Mouse (Mus musculus) liver, adult 2 months (tissue): ENCODE results near the gene Cdkn2aip. TPM values are rescaled to one million over a fixed set of nuclear protein-coding genes. Genes with fewer than 3 reads are reported as not detected.

ENCODE experiments used
- DNase-seq: peaks from one replicate; pipeline ENCODE4 v3.0.0-alpha.2; 2011; ENCODE audit warnings: low read depth, low spot score; ENCODE audit errors: extremely low read depth
- H3K27ac ChIP-seq: fragments of 200-500 bp; replicated peaks from 2 replicates; pipeline ENCODE4 v1.5.1; 2012; ENCODE audit warnings: low read depth, mild to moderate bottlenecking, control low read depth, inconsistent platforms, low read length; ENCODE audit not compliant: insufficient read depth
- H3K27me3 ChIP-seq: fragments of 200-500 bp; 2 replicates; pipeline ENCODE4 v1.6.1; 2012; ENCODE audit warnings: mild to moderate bottlenecking, moderate library complexity, low read length, inconsistent platforms; ENCODE audit not compliant: control insufficient read depth, insufficient read depth
- H3K36me3 ChIP-seq: fragments of 200-500 bp; 2 replicates; pipeline ENCODE4 v1.6.1; 2012; ENCODE audit warnings: low read length, inconsistent platforms; ENCODE audit not compliant: control insufficient read depth, insufficient read depth
- H3K4me1 ChIP-seq: fragments of 200-500 bp; 2 replicates; pipeline ENCODE4 v1.6.1; 2011; ENCODE audit warnings: low read length; ENCODE audit not compliant: control insufficient read depth, insufficient read depth
- H3K4me3 ChIP-seq: fragments of 200-500 bp; 2 replicates; pipeline ENCODE4 v1.5.1; 2011; ENCODE audit warnings: low read depth, mild to moderate bottlenecking, control low read depth, low read length, moderate library complexity; ENCODE audit not compliant: insufficient read depth
- H3K79me2 ChIP-seq: fragments of 200-500 bp; 2 replicates; pipeline ENCODE4 v1.6.1; 2012; ENCODE audit warnings: inconsistent platforms, mild to moderate bottlenecking, low read length, moderate library complexity; ENCODE audit not compliant: control insufficient read depth, insufficient read depth
- H3K9ac ChIP-seq: fragments of 200-500 bp; 2 replicates; pipeline ENCODE4 v1.6.1; 2012; ENCODE audit warnings: low read depth, mild to moderate bottlenecking, control low read depth, inconsistent platforms, low read length
- CTCF ChIP-seq: fragments of 200-500 bp; IDR thresholded peaks from 2 replicates; pipeline ENCODE4 v1.5.1; 2011; ENCODE audit warnings: low read depth, low read length, control low read depth
- POLR2A ChIP-seq: fragments of 200-500 bp; IDR thresholded peaks from 2 replicates; pipeline ENCODE4 v1.6.1; 2011; ENCODE audit warnings: low read length, control low read depth; ENCODE audit not compliant: insufficient read depth; ENCODE audit errors: extremely low read depth
- WGBS: fragments of 180-500 bp; shearing (Covaris S2); methylation state at CpG from one replicate; pipeline ENCODE4 v1.1.7; 2018; 5-methylcytosine and 5-hydroxymethylcytosine counted together
- polyA plus RNA-seq: library from polyadenylated mRNA; depleted of rRNA; stranded (reverse); fragments of >200 nt; gene quantifications from 2 replicates; pipeline ENCODE4 v1.2.3, GENCODE M21; 2012
- total RNA-seq: library from RNA; depleted of rRNA; stranded (reverse); fragments of >200 nt; gene quantifications from 2 replicates; pipeline ENCODE4 v1.2.3, GENCODE M21; 2014

The Cdkn2aip gene
- total and polyA plus RNA-seq, 2 experiments, result 8.3 to 15.0 TPM

GRCm38 (mm10) chr8:47713171-47713663 lies 515 bp downstream of the Cdkn2aip start:
- peaks cover 18% of the 10 kb centered on the region for H3K36me3 ChIP-seq
- DNase-seq, result peak; percentile 72
- H3K4me3 ChIP-seq, result peak overlapping the region; percentile 97
- TF ChIP-seq POLR2A (no peak), CTCF (no peak)
- peak overlapping the region; percentile 92 for H3K27ac ChIP-seq
- no peaks in the 10 kb centered on the region for H3K27me3 ChIP-seq
- under 1% methylated on average over 44 of the region's 44 CpGs for WGBS
- peaks cover 12% of the 10 kb centered on the region for H3K4me1 ChIP-seq
- H3K9ac ChIP-seq, result peak overlapping the region; percentile 96
- H3K79me2 ChIP-seq, result peaks cover 12% of the 10 kb centered on the region; the same call in 1 of the 2 replicates

DNA sequence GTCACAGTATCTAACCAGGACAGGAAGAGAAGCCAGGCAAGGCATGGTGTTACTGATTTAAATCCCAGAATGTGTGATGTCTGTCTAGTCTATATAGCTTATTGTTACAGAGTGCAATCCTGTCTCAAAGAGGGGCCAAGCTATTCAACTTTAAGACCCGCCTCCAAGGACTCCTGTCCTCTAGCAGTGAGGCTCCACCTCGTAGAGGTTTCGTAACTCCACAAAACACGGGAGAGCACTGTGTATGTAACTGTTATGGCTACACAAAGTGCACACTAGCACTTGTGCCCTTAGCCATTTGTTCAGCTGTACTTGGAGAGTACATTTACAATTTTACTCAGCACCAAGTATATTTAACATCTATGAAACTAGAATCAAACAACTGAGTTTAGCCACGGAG lies 5.6 kb downstream of the Cdkn2aip start:
- H3K27ac ChIP-seq, result peak overlapping the region; percentile 97
- H3K4me1 ChIP-seq, result peaks cover 25% of the 10 kb centered on the region
- no peak overlapping the region for H3K4me3 ChIP-seq
- peak overlapping the region; percentile 48 for H3K9ac ChIP-seq
- DNase-seq, result peak; percentile 93
- no peaks in the 10 kb centered on the region for H3K27me3 ChIP-seq
- TF ChIP-seq CTCF, result no peak
- no peak for TF ChIP-seq POLR2A
- peaks cover 12% of the 10 kb centered on the region; the same call in 1 of the 2 replicates for H3K79me2 ChIP-seq
- WGBS, result 24% methylated on average over 5 of the region's 5 CpGs
- peaks cover 18% of the 10 kb centered on the region for H3K36me3 ChIP-seq

- peaks cover 8% of the 10 kb centered on the region; the same call in 1 of the 2 replicates for H3K79me2 ChIP-seq
- 22% methylated on average over 8 of the region's 8 CpGs for WGBS
- peaks cover 14% of the 10 kb centered on the region for H3K36me3 ChIP-seq
- H3K4me1 ChIP-seq, result peaks cover 20% of the 10 kb centered on the region
- peak overlapping the region; percentile 37; the same call in 1 of the 2 replicates for H3K4me3 ChIP-seq
- H3K27ac ChIP-seq, result peak overlapping the region; percentile 94
- H3K9ac ChIP-seq, result peak overlapping the region; percentile 80
- no peaks in the 10 kb centered on the region for H3K27me3 ChIP-seq
- no peak for TF ChIP-seq CTCF
- TF ChIP-seq POLR2A, result no peak
- peak; percentile 97 for DNase-seq
These were observed 7.0 kb downstream of the Cdkn2aip start for GRCm38 (mm10) chr8:47706746-47707145.

DNA sequence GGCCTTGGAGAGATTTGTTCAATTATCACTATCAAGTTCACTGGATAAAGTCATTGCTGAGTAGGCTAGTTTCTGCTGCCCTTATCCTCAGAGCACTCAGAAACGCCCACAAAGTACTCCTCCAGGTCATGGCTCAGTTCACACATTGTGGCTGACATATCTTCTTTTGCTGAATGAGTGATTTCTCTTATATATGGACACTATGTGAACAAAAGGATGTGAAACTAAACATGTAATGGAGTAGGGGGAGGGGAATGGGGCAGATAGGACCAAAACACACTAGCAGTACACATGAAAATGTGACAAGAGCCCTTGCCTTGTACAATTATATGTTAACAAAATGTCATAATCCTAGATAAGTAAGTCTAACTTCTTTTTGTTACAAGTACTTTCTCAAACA lies 11.4 kb downstream of the Cdkn2aip start:
- no peaks in the 10 kb centered on the region for H3K36me3 ChIP-seq
- TF ChIP-seq POLR2A, result no peak
- no peak for TF ChIP-seq CTCF
- no peak overlapping the region for H3K4me3 ChIP-seq
- no peaks in the 10 kb centered on the region for H3K27me3 ChIP-seq
- H3K4me1 ChIP-seq, result peaks cover 6% of the 10 kb centered on the region
- no peak for DNase-seq
- WGBS, result 64% methylated on average over 1 of the region's 1 CpGs
- no peaks in the 10 kb centered on the region for H3K79me2 ChIP-seq
- no peak overlapping the region for H3K27ac ChIP-seq
- H3K9ac ChIP-seq, result no peak overlapping the region

DNA sequence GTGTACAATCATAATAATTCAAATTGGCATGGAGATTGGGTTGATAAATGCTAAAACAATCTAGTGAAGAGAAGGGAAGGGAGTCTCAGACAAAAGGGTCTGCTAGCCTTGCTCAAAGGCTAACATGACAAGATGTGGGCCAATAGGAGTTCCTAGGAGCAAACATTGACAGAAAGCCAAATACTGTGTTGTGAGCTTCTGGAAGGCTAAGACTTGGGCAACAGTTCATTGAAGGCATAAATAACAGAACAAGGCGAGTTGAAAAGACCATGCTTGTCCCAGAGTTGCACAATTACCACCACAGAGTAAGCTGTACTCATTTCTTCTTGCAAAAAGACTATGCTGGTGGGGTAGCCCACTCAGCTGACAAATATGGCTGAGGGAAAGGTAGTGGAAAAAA lies 16.0 kb downstream of the Cdkn2aip start:
- no peaks in the 10 kb centered on the region for H3K36me3 ChIP-seq
- no peaks in the 10 kb centered on the region for H3K79me2 ChIP-seq
- WGBS, result 86% methylated on average over 1 of the region's 1 CpGs
- DNase-seq, result no peak
- H3K9ac ChIP-seq, result no peak overlapping the region
- no peak overlapping the region for H3K4me3 ChIP-seq
- TF ChIP-seq CTCF (no peak), POLR2A (no peak)
- no peak overlapping the region for H3K27ac ChIP-seq
- no peaks in the 10 kb centered on the region for H3K4me1 ChIP-seq
- no peaks in the 10 kb centered on the region for H3K27me3 ChIP-seq

DNA sequence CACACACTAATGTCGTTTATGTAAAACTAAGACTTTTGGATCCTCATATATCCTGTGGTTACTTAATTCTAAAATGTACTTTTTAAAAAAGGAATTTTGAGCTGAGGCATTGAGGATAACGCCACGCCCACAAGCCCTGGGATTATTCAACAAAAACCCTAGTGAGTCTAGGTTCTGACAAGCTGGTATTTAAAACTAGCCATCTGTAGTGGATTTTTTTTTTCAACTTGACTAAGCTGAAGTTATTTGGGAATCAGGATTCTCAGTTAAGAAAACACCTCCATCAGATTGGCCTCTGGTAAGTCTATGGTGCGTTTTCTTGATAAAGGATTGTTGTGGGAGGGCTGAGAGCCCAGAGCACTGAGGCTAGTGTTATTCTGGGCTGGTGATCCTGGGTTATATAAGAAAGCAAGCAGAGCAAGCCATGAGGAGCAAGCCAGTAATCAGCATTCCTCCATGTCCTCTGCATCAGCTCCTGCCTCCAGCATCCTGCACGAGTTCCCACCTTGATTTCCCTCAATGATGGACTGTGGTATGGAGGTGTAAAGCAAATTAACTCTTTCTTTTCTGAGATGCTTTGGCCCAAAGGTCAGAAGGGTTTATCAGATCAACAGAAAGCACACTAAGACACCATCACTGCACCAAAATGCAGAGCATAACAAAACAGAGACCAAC lies 18.2 kb downstream of the Cdkn2aip start:
- Histone ChIP-seq H3K4me3 (no peak overlapping the region), H3K27me3 (no peaks in the 10 kb centered on the region), H3K27ac (no peak overlapping the region), H3K79me2 (no peaks in the 10 kb centered on the region), H3K4me1 (no peaks in the 10 kb centered on the region), H3K36me3 (no peaks in the 10 kb centered on the region), H3K9ac (no peak overlapping the region)
- TF ChIP-seq POLR2A (no peak), CTCF (no peak)
- DNase-seq, result no peak
- WGBS, result 81% methylated on average over 5 of the region's 5 CpGs
